Mouse (Mus musculus) forebrain, postnatal 0 days (tissue): ENCODE measurements around the gene Cdc20b. TPM values are rescaled to one million over a fixed set of nuclear protein-coding genes. Genes with fewer than 3 reads are reported as not detected.

Source experiments
- ATAC-seq: fragments of 200-750 bp; cut with Nextera tagmentation; 2 replicates; pipeline ENCODE4 v1.8.0; 2017; ENCODE audit warnings: mild to moderate bottlenecking, moderate library complexity
- DNase-seq: peaks from one replicate; pipeline ENCODE4 v3.0.0-alpha.2; 2015
- H3K27ac ChIP-seq: fragments of 300-500 bp; sonication (generic); 2 replicates; pipeline ENCODE4 v1.5.1; 2014; ENCODE audit warnings: low read depth, mild to moderate bottlenecking, antibody characterized with exemption, low read length, moderate library complexity, mixed read lengths
- H3K27me3 ChIP-seq: fragments of 300-500 bp; sonication (generic); 2 replicates; pipeline ENCODE4 v1.6.1; 2014; ENCODE audit warnings: mild to moderate bottlenecking, low read length, mixed read lengths; ENCODE audit not compliant: insufficient read depth
- H3K36me3 ChIP-seq: fragments of 300-500 bp; sonication (generic); 2 replicates; pipeline ENCODE4 v1.6.1; 2014; ENCODE audit warnings: mild to moderate bottlenecking, moderate library complexity; ENCODE audit not compliant: insufficient read depth
- H3K4me1 ChIP-seq: fragments of 300-500 bp; sonication (generic); 2 replicates; pipeline ENCODE4 v1.6.1; 2014; ENCODE audit warnings: antibody characterized with exemption; ENCODE audit not compliant: insufficient read depth
- H3K4me2 ChIP-seq: fragments of 300-500 bp; sonication (generic); 2 replicates; pipeline ENCODE4 v1.6.1; 2014; ENCODE audit warnings: low read depth, mild to moderate bottlenecking, moderate library complexity
- H3K4me3 ChIP-seq: fragments of 300-500 bp; sonication (generic); 2 replicates; pipeline ENCODE4 v1.5.1; 2014; ENCODE audit warnings: low read depth, low read length, mixed read lengths
- H3K9ac ChIP-seq: fragments of 300-500 bp; sonication (generic); 2 replicates; pipeline ENCODE4 v1.6.1; 2014; ENCODE audit warnings: mild to moderate bottlenecking
- H3K9me3 ChIP-seq: fragments of 300-500 bp; sonication (generic); 2 replicates; pipeline ENCODE4 v1.6.1; 2016; ENCODE audit warnings: low read length
- CTCF ChIP-seq: sonication (generic); IDR thresholded peaks from 2 replicates; pipeline ENCODE4 v1.5.1; 2016; ENCODE audit warnings: antibody characterized with exemption, control low read depth, low read depth
- WGBS: fragments of 180-500 bp; shearing (Covaris S2); extraction: QIAGEN DNeasy Blood & Tissue Kit; methylation state at CpG from one replicate; pipeline ENCODE4 v1.1.7; 2014; 5-methylcytosine and 5-hydroxymethylcytosine counted together
- polyA plus RNA-seq: library from polyadenylated mRNA; unstranded; fragments of >200 nt; fragmentation: Nextera tagmentation; extraction: Ambion mirVana; gene quantifications from 2 replicates; pipeline ENCODE4 v1.2.1, GENCODE M21; 2015
- total RNA-seq: library from RNA; depleted of rRNA; stranded (reverse); fragments of >200 nt; gene quantifications from 2 replicates; pipeline ENCODE4 v1.2.3, GENCODE M21; 2014

Cdc20b gene
- total and polyA plus RNA-seq, 2 experiments from 2014 or later: 0.97 to 1.0 TPM

GRCm38 (mm10) chr13:113094618-113095017 lies 59.7 kb downstream of the Cdc20b start:
- Histone ChIP-seq H3K36me3 (no peaks in the 10 kb centered on the region), H3K4me1 (no peaks in the 10 kb centered on the region), H3K4me2 (no peak overlapping the region), H3K9ac (no peak overlapping the region), H3K4me3 (no peak overlapping the region), H3K9me3 (no peaks in the 10 kb centered on the region), H3K27me3 (no peaks in the 10 kb centered on the region), H3K27ac (no peak overlapping the region)
- 57% methylated on average over 1 of the region's 1 CpGs for WGBS
- no peak for ATAC-seq
- no peak for TF ChIP-seq CTCF
- DNase-seq: no peak

GRCm38 (mm10) chr13:113097011-113097410 lies 62.1 kb downstream of the Cdc20b start:
- no peaks in the 10 kb centered on the region for H3K36me3 ChIP-seq
- no peaks in the 10 kb centered on the region for H3K9me3 ChIP-seq
- H3K4me1 ChIP-seq: no peaks in the 10 kb centered on the region
- whole genome bisulfite sequencing: 69% methylated on average over 3 of the region's 3 CpGs
- DNase-seq: no peak
- H3K27ac ChIP-seq: no peak overlapping the region
- H3K4me2 ChIP-seq: no peak overlapping the region
- H3K9ac ChIP-seq: no peak overlapping the region
- no peaks in the 10 kb centered on the region for H3K27me3 ChIP-seq
- H3K4me3 ChIP-seq: no peak overlapping the region
- ATAC-seq: no peak
- TF ChIP-seq CTCF: no peak

GRCm38 (mm10) chr13:113098406-113098805 lies 63.5 kb downstream of the Cdc20b start:
- Histone ChIP-seq H3K9ac (no peak overlapping the region), H3K27ac (no peak overlapping the region), H3K4me1 (no peaks in the 10 kb centered on the region), H3K4me2 (no peak overlapping the region), H3K4me3 (no peak overlapping the region), H3K36me3 (no peaks in the 10 kb centered on the region), H3K27me3 (no peaks in the 10 kb centered on the region), H3K9me3 (no peaks in the 10 kb centered on the region)
- TF ChIP-seq CTCF: no peak
- 97% methylated on average over 2 of the region's 2 CpGs for WGBS
- no peak for ATAC-seq
- no peak for DNase-seq

- Histone ChIP-seq H3K9ac (no peak within 1 kb of the TSS), H3K9me3 (no peaks in the 10 kb centered on the region), H3K27me3 (no peaks in the 10 kb centered on the region), H3K4me2 (no peak within 1 kb of the TSS), H3K4me1 (no peaks in the 10 kb centered on the region), H3K36me3 (no peaks in the 10 kb centered on the region), H3K27ac (no peak within 1 kb of the TSS), H3K4me3 (no peak within 1 kb of the TSS)
- DNase-seq (no peak), ATAC-seq (no peak)
- TF ChIP-seq CTCF: no peak
- 94% methylated on average over 6 of the region's 6 CpGs for WGBS
Observed at GRCm38 (mm10) chr13:113100879-113101278, 66.0 kb downstream of the Cdc20b start, which contains the start of gene Gzma. Gene Gzma (minus strand): TSS chr13:113100981.

GRCm38 (mm10) chr13:113101804-113102203 lies 66.9 kb downstream of the Cdc20b start:
- 80% methylated on average over 10 of the region's 10 CpGs for WGBS
- H3K36me3 ChIP-seq: no peaks in the 10 kb centered on the region
- H3K4me2 ChIP-seq: no peak overlapping the region
- no peaks in the 10 kb centered on the region for H3K9me3 ChIP-seq
- H3K4me1 ChIP-seq: no peaks in the 10 kb centered on the region
- DNase-seq: no peak
- H3K4me3 ChIP-seq: no peak overlapping the region
- no peak overlapping the region for H3K27ac ChIP-seq
- no peak for TF ChIP-seq CTCF
- H3K9ac ChIP-seq: no peak overlapping the region
- H3K27me3 ChIP-seq: no peaks in the 10 kb centered on the region
- no peak for ATAC-seq

GRCm38 (mm10) chr13:113104759-113105158 lies 69.8 kb downstream of the Cdc20b start:
- 87% methylated on average over 10 of the region's 10 CpGs for WGBS
- no peak for ATAC-seq
- no peak for DNase-seq

GRCm38 (mm10) chr13:113118977-113119376 lies 84.1 kb downstream of the Cdc20b start:
- H3K36me3 ChIP-seq: no peaks in the 10 kb centered on the region
- no peak overlapping the region for H3K4me3 ChIP-seq
- WGBS: 37% methylated on average over 4 of the region's 4 CpGs
- H3K9ac ChIP-seq: no peak overlapping the region
- DNase-seq (no peak), ATAC-seq (no peak)
- H3K9me3 ChIP-seq: no peaks in the 10 kb centered on the region
- H3K4me1 ChIP-seq: no peaks in the 10 kb centered on the region
- H3K27me3 ChIP-seq: no peaks in the 10 kb centered on the region
- H3K4me2 ChIP-seq: no peak overlapping the region
- no peak for TF ChIP-seq CTCF
- no peak overlapping the region for H3K27ac ChIP-seq

More at GRCm38 (mm10) chr13:113104759-113105158, 69.8 kb downstream of the Cdc20b start:
- no peaks in the 10 kb centered on the region for H3K9me3 ChIP-seq
- H3K4me3 ChIP-seq: no peak overlapping the region
- H3K4me2 ChIP-seq: no peak overlapping the region
- no peaks in the 10 kb centered on the region for H3K4me1 ChIP-seq
- TF ChIP-seq CTCF: no peak
- no peaks in the 10 kb centered on the region for H3K27me3 ChIP-seq
- no peaks in the 10 kb centered on the region for H3K36me3 ChIP-seq
- H3K27ac ChIP-seq: no peak overlapping the region
- H3K9ac ChIP-seq: no peak overlapping the region
